Mouse (Mus musculus): ENCODE data around the gene Pate2.

DNA sequence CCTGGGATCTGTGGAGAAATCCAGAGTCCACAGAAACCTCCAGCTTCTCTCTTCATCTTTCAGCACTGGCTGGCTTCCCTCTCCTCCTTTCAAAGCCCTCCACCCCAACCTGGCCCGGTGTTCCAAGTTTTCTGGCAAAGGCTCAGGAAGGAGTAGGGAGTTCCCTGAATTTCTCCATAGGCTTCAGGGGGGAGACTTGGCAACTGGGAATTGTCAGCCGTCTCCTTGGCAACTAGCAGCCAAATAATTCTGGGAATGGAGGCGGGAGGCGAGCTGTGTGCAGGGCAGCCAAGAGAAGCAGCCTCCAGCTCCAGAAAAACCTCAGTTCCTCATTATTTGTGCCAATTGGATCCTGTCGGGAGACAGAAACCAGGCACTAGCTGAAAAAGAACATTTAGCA lies 46.5 kb upstream of the Pate2 start:
- TF ChIP-seq POLR2A (IDR thresholded peaks at IDR 0.05; ENCODE audit: low read depth, low read length) (no peak), CTCF (IDR thresholded peaks at IDR 0.05; ENCODE audit: extremely low read depth, insufficient read length, insufficient replicate concordance, low read depth, low read length) (no peak)
